Mouse (Mus musculus): Measurements from ENCODE around the gene Sowaha. TPM values are rescaled to one million over a fixed set of nuclear protein-coding genes. Genes with fewer than 3 reads are reported as not detected.

Gene Sowaha
- total RNA-seq, 2 experiments from 2014 or later, result 0.08 to 0.12 TPM

- intact Hi-C loops (cut with DNase I), result loop anchor here (10.0 kb wide), 1 partner anchor 86 kb away; the partner anchor contains the start of gene Kif3a
- DNase-seq, result no peak
Measured at GRCm38 (mm10) chr11:53478383-53479170, 1.5 kb downstream of the Sowaha start.

DNA sequence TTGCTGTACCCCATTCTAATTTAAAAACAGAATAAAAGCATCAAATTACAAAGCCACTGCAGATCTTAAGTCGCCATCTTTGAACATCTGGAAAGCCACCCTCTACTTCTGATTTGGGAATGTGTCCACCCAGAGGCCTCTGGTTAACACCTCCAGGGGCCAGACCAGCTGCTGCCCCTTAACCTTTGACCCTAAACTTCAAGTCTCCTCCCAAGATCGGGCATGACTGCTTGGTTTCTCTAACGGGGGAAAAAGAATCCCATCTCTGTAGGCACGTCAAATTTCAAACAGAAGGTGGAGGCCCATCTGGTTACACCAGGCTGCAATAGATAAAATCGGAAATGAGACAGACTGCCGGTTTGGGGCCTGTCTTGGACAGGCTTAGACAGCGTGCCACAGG is 2.2 kb downstream of the Sowaha start:
- intact Hi-C loops (cut with DNase I), result loop anchor here (10.0 kb wide), 1 partner anchor 87 kb away; the partner anchor contains the start of gene Kif3a
- no peak for DNase-seq

DNA sequence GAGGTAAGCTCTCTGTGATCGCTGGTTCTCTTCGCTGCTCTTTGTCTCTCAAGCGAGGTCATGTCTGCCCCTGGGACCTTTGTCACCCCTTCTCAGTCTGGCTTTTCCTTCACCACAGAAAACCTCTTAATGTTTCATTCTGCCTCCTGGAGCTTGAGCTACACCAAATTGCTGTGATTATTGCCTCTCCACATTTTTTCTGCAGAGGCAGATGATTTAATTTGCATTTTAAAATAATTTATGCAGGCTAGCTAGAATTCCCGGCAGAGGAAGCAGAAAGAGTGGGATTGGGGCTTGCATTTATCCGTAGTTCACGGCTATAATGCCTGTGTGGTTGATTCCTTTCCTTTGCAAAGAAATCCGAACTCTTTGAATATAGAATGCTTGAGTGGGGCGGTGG is 4.5 kb downstream of the Sowaha start:
- intact Hi-C loops (cut with DNase I), result loop anchor here (10.0 kb wide), 1 partner anchor 89 kb away; the partner anchor contains the start of gene Kif3a
- no peak for DNase-seq

- intact Hi-C loops (cut with DNase I), result loop anchor here (1.0 to 10.0 kb wide), 3 partner anchors 18 to 92 kb away; partner anchors contain the start of gene Kif3a
- no peak for DNase-seq
Measured at GRCm38 (mm10) chr11:53472709-53473108, 7.4 kb downstream of the Sowaha start.

DNA sequence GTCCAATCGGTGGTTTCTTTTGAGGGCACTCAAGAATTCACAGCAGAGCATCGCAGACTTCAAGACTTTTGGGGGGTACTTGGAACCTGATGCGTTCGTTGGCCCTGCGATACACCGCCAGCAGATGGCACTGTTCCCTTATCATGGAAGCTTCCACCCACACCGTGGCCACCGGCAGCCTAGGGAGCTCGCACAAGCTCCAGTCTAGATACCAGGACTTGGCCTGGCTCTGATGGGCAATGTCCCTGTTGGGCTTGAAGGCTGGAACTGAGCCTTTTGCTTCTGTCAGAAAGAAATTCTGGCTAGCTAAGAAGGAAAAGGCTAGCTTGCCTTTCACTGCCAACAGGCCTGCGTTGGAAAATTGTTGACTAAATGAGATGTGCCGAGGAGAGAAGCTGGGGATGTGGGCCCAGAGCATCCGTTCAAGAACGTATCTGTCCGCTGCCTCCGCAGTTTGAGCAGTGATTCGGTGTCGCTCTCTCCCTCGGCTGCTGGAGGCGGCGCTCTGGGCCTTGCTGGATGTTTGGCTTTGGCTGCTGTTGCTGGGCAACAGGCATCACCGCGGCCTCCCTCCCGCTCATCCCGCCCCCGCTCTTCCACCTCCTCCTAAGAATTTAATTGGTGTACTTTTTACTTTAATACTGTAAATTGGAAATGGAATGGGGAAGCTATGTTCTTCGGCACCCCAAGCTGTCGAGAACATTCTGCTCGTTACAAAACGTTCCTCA is 9.9 kb downstream of the Sowaha start, which contains the start of gene Gm9837:
Gm9837 (minus strand) TSS at position 512 of the 728 bp plus-strand sequence.
- peak; percentile 85 to 88 for DNase-seq
- intact Hi-C loops (cut with DNase I), result loop anchor here (2.0 to 10.0 kb wide), 4 partner anchors 52 to 265 kb away; partner anchors contain the start of gene Kif3a

GRCm38 (mm10) chr11:53469294-53469967 is 10.6 kb downstream of the Sowaha start:
- intact Hi-C loops (cut with DNase I), result loop anchor here (10.0 kb wide), 1 partner anchor 265 kb away; no protein-coding TSS in a partner anchor
- no peak for DNase-seq

GRCm38 (mm10) chr11:53466231-53466971 is 13.7 kb downstream of the Sowaha start:
- DNase-seq, result peak; percentile 73 to 77
- intact Hi-C loops (cut with DNase I), result loop anchor here (10.0 kb wide), 1 partner anchor 268 kb away; no protein-coding TSS in a partner anchor

- DNase-seq, result no peak
- intact Hi-C loops (cut with DNase I), result loop anchor here (10.0 kb wide), 1 partner anchor 271 kb away; no protein-coding TSS in a partner anchor
Measured at GRCm38 (mm10) chr11:53463551-53464424, 16.3 kb downstream of the Sowaha start.

DNA sequence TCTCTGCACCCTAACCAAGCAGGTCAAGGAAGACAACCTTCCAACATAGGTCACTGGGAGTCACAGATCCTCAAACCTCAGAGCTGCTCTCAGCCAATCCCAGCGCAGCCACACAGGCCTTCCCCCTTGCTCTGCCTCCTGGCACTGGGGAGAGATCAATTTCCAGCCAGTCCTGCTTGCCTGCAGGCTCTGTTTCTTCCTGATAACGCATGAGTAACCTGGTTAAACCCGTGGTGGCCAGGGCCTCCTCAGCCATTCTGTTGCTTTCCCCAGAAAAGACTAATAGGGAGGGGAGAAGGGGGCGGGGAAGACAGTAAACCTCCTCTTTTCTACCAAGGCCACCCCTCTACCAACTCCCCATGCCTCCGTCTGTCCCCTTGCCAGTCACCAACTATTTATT is 18.3 kb downstream of the Sowaha start:
- intact Hi-C loops (cut with DNase I), result loop anchor here (10.0 kb wide), 1 partner anchor 273 kb away; no protein-coding TSS in a partner anchor
- DNase-seq, result no peak

GRCm38 (mm10) chr11:53460192-53460591 is 19.9 kb downstream of the Sowaha start:
- no peak for DNase-seq
- intact Hi-C loops (cut with DNase I), result loop anchor here (10.0 kb wide), 1 partner anchor 275 kb away; no protein-coding TSS in a partner anchor

GRCm38 (mm10) chr11:53458996-53459395 is 21.1 kb downstream of the Sowaha start:
- intact Hi-C loops (cut with DNase I), result no loop called here
- no peak for DNase-seq

- DNase-seq, result no peak
- intact Hi-C loops (cut with DNase I), result no loop called here
Measured at GRCm38 (mm10) chr11:53457372-53457954, 22.6 kb downstream of the Sowaha start.

GRCm38 (mm10) chr11:53456474-53457371 is 23.4 kb downstream of the Sowaha start, which contains the start of the genes Gm10447 and Shroom1:
Gm10447 (minus strand) TSS chr11:53457110.
Shroom1 (plus strand) TSS chr11:53457205.
- intact Hi-C loops (cut with DNase I), result no loop called here

GRCm38 (mm10) chr11:53453031-53453430 is 27.0 kb downstream of the Sowaha start:
- intact Hi-C loops (cut with DNase I), result no loop called here
- DNase-seq, result no peak

More at GRCm38 (mm10) chr11:53456474-53457371, 23.4 kb downstream of the Sowaha start, which contains the start of the genes Gm10447 and Shroom1:
- peak; percentile 37 for DNase-seq

- intact Hi-C loops (cut with DNase I), result no loop called here
- no peak for DNase-seq
Measured at GRCm38 (mm10) chr11:53452396-53452795, 27.7 kb downstream of the Sowaha start.

GRCm38 (mm10) chr11:53451361-53451760 is 28.7 kb downstream of the Sowaha start:
- no peak for DNase-seq
- intact Hi-C loops (cut with DNase I), result no loop called here
